Mouse (Mus musculus): ENCODE results near the gene Gm7544.

- TF ChIP-seq CTCF (IDR thresholded peaks at IDR 0.05; ENCODE audit: insufficient read depth, low read depth, low read length) (no peak), POLR2A (IDR thresholded peaks at IDR 0.05; ENCODE audit: insufficient read depth, low read depth, low read length) (no peak)
Observed at GRCm38 (mm10) chr1:82992093-82992492, 36.3 kb upstream of the Gm7544 start.
